Mouse (Mus musculus) forebrain, embryonic 10.5 days (tissue): ENCODE measurements around the gene Gm5426. TPM values are rescaled to one million over a fixed set of nuclear protein-coding genes. Genes with fewer than 3 reads are reported as not detected.
A peak's percentile ranks its signal among the peaks of the same experiment; 100 is the strongest.
"Not testable (repeated sequence)": the region's sequence is repeated elsewhere in the genome, so short reads cannot be mapped to it uniquely, and the experiment has no call there.

Experiments
- DNase-seq: peaks from one replicate; pipeline ENCODE4 v3.0.0-alpha.2; 2017; ENCODE audit warnings: low spot score; ENCODE audit errors: extremely low spot score
- H3K27ac ChIP-seq: fragments of 300-500 bp; sonication (generic); 2 replicates; pipeline ENCODE4 v1.5.1; 2016; ENCODE audit warnings: mild to moderate bottlenecking
- H3K27me3 ChIP-seq: fragments of 300-500 bp; sonication (generic); 2 replicates; pipeline ENCODE4 v1.6.1; 2016; ENCODE audit warnings: mild to moderate bottlenecking; ENCODE audit not compliant: poor library complexity, severe bottlenecking
- H3K36me3 ChIP-seq: fragments of 300-500 bp; sonication (generic); replicated peaks from 2 replicates; pipeline ENCODE4 v1.6.1; 2016; ENCODE audit warnings: mild to moderate bottlenecking, moderate library complexity
- H3K4me1 ChIP-seq: fragments of 300-500 bp; sonication (generic); 2 replicates; pipeline ENCODE4 v1.6.1; 2016
- H3K4me3 ChIP-seq: fragments of 300-500 bp; sonication (generic); 2 replicates; pipeline ENCODE4 v1.5.1; 2016; ENCODE audit warnings: mild to moderate bottlenecking, moderate library complexity
- H3K9me3 ChIP-seq: fragments of 300-500 bp; sonication (generic); 2 replicates; pipeline ENCODE4 v1.6.1; 2016; ENCODE audit warnings: mild to moderate bottlenecking, moderate library complexity
- WGBS: fragments of 180-500 bp; shearing (Covaris S2); methylation state at CpG from one replicate; pipeline ENCODE4 v1.1.7; 2016; 5-methylcytosine and 5-hydroxymethylcytosine counted together
- polyA plus RNA-seq: library from polyadenylated mRNA; unstranded; fragments of >200 nt; fragmentation: Nextera tagmentation; extraction: Ambion mirVana; gene quantifications from 2 replicates; pipeline ENCODE4 v1.2.1, GENCODE M21; 2016

Gene Gm5426
- polyA plus RNA-seq, 1 experiment from 2014 or later = not detected

DNA sequence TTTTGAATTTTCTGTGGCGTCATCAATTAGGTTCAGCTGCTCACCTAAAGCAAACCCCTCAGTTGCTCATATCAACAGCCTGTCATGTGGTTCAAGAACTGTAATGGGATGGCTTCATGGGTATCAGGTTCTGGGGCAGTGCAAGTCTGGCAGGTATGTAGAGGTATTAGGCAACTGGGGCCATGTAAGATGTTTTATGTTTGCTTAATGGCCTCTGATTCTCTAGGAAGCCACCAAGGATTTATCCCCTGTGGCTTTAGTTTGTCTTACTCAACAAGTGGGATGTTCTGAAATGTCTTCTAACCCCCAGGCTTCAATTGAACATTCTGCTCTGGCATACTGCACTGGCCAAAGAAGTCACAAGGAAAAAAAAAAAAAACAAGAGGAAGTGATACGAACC lies 15.6 kb upstream of the Gm5426 start:
- no peaks in the 10 kb centered on the region for H3K4me1 ChIP-seq
- no peak for DNase-seq
- no peaks in the 10 kb centered on the region for H3K36me3 ChIP-seq
- H3K4me3 ChIP-seq = no peak overlapping the region
- WGBS = 95% methylated on average over 2 of the region's 2 CpGs
- H3K27me3 ChIP-seq = no peaks in the 10 kb centered on the region
- H3K9me3 ChIP-seq = no peaks in the 10 kb centered on the region
- H3K27ac ChIP-seq = no peak overlapping the region

DNA sequence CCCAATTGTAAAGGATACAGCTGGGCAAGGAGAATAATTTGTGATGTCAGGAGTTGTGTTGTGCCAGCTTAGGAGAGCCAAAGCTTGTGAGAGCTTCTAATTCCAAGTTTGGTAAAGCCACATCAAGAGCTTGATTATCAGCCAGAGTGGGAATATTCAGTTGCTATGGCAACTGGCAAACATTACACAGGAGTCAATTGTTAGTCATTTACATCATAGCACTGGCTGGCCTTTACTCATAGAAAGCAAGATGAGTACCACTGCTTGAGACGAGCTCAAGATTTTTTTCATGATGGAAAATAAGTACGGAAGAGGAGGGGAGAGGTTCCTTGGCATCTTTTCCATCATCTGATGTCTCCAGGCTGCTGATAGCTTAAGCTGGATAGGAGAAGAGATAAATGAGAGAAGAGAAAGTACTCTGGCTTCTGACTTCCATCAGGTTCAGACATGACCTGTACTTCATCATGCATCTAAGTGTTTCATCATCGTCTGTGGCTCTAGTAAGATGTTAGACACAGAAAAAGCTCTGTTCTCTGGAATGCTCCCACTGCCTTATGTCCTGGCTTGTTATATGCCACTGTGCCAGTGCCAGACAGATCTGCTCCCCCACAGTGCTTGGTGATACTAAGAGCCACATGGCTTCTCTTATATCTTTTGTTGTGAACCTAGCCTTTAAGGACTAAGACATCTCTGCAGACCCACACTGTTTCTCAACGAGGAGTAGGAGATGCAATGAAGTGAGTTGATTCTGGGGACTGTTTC lies 15.0 kb upstream of the Gm5426 start:
- no peaks in the 10 kb centered on the region for H3K4me1 ChIP-seq
- H3K36me3 ChIP-seq = no peaks in the 10 kb centered on the region
- no peak overlapping the region for H3K4me3 ChIP-seq
- H3K27me3 ChIP-seq = no peaks in the 10 kb centered on the region
- H3K27ac ChIP-seq = no peak overlapping the region
- WGBS = 88% methylated on average over 4 of the region's 4 CpGs
- no peaks in the 10 kb centered on the region for H3K9me3 ChIP-seq
- DNase-seq = no peak

DNA sequence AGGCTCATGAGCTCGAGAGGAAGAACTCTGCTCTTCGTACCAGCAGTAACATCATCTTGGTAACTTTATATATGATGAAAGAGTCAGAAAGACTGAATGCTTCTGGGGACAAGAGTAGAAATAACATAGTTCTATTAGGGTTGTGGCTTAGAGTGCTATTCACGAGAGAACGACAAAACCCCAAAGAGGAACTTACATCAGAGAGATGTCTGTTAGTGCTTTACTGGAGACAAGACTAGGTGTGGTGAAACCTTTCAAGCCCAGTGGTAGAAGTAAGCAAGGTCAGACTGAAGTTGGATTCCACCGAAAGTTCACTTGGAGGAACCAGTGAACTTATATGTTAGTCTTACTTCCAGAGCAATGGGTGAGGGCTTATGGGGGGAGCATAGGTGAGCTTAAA lies 12.5 kb upstream of the Gm5426 start:
- no peaks in the 10 kb centered on the region for H3K36me3 ChIP-seq
- 95% methylated on average over 5 of the region's 5 CpGs for WGBS

GRCm38 (mm10) chr10:96124290-96124689 lies 12.1 kb upstream of the Gm5426 start:
- no peak overlapping the region for H3K27ac ChIP-seq
- no peak overlapping the region for H3K4me3 ChIP-seq
- no peaks in the 10 kb centered on the region for H3K36me3 ChIP-seq
- no peak for DNase-seq
- no peaks in the 10 kb centered on the region for H3K9me3 ChIP-seq
- no peaks in the 10 kb centered on the region for H3K4me1 ChIP-seq
- 83% methylated on average over 1 of the region's 1 CpGs for WGBS
- no peaks in the 10 kb centered on the region for H3K27me3 ChIP-seq

More for the DNA sequence above, 12.5 kb upstream of the Gm5426 start:
- no peak overlapping the region for H3K4me3 ChIP-seq
- no peak overlapping the region for H3K27ac ChIP-seq
- H3K4me1 ChIP-seq = no peaks in the 10 kb centered on the region
- H3K9me3 ChIP-seq = no peaks in the 10 kb centered on the region
- no peak for DNase-seq
- no peaks in the 10 kb centered on the region for H3K27me3 ChIP-seq

- no peaks in the 10 kb centered on the region for H3K9me3 ChIP-seq
- DNase-seq = no peak
- H3K27ac ChIP-seq = no peak overlapping the region
- H3K4me1 ChIP-seq = no peaks in the 10 kb centered on the region
- no peaks in the 10 kb centered on the region for H3K27me3 ChIP-seq
- WGBS = 82% methylated on average over 9 of the region's 9 CpGs
- no peaks in the 10 kb centered on the region for H3K36me3 ChIP-seq
- H3K4me3 ChIP-seq = no peak overlapping the region
These were observed 10.5 kb upstream of the Gm5426 start for GRCm38 (mm10) chr10:96125771-96126454.

DNA sequence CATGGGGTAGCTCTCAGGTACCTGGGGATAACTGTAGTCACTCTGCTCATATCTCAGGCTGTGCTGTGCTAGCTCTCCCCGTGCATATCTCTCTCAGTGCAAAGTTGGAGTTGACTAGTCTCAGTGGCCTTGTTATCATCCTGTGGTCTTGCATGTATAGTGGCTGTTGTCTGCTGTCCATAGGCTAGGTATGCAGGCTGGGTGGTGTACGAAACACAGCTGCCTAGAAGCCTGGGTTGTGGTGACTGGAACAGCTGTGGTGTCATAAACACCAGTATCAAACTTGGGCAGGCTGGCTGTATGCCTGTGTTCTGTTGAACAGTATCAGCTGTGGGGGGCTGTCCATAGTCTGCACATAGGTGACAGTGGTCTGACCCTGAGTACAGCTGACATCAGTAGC lies 7.2 kb upstream of the Gm5426 start:
- no peaks in the 10 kb centered on the region for H3K36me3 ChIP-seq
- DNase-seq = no peak
- H3K27ac ChIP-seq = no peak overlapping the region
- 94% methylated on average over 2 of the region's 2 CpGs for WGBS
- no peaks in the 10 kb centered on the region for H3K9me3 ChIP-seq
- H3K4me3 ChIP-seq = no peak overlapping the region
- no peaks in the 10 kb centered on the region for H3K27me3 ChIP-seq
- 0 out of 2 replicates have a peak, but pooled peaks cover 5% of the 10 kb centered on the region for H3K4me1 ChIP-seq

- DNase-seq = no peak
- Histone ChIP-seq H3K27ac (no peak overlapping the region), H3K9me3 (no peaks in the 10 kb centered on the region), H3K27me3 (no peaks in the 10 kb centered on the region), H3K4me1 (0 out of 2 replicates have a peak, but pooled peaks cover 5% of the 10 kb centered on the region), H3K36me3 (no peaks in the 10 kb centered on the region), H3K4me3 (no peak overlapping the region)
- 82% methylated on average over 3 of the region's 3 CpGs for WGBS
These were observed 6.0 kb upstream of the Gm5426 start for GRCm38 (mm10) chr10:96130406-96130805.

GRCm38 (mm10) chr10:96131112-96131511 lies 5.3 kb upstream of the Gm5426 start:
- Histone ChIP-seq H3K4me1 (0 out of 2 replicates have a peak, but pooled peaks cover 5% of the 10 kb centered on the region), H3K4me3 (no peak overlapping the region), H3K9me3 (no peaks in the 10 kb centered on the region), H3K36me3 (no peaks in the 10 kb centered on the region), H3K27me3 (no peaks in the 10 kb centered on the region), H3K27ac (no peak overlapping the region)
- WGBS = 93% methylated on average over 6 of the region's 6 CpGs
- no peak for DNase-seq

GRCm38 (mm10) chr10:96132161-96132560 lies 4.2 kb upstream of the Gm5426 start:
- H3K36me3 ChIP-seq = no peaks in the 10 kb centered on the region
- H3K4me1 ChIP-seq = 0 out of 2 replicates have a peak, but pooled peaks cover 5% of the 10 kb centered on the region
- no peaks in the 10 kb centered on the region for H3K27me3 ChIP-seq
- H3K4me3 ChIP-seq = no peak overlapping the region
- no peaks in the 10 kb centered on the region for H3K9me3 ChIP-seq
- DNase-seq = peak; percentile 26
- no peak overlapping the region for H3K27ac ChIP-seq
- WGBS = 33% methylated on average over 6 of the region's 6 CpGs

GRCm38 (mm10) chr10:96138585-96138984 lies 2.2 kb downstream of the Gm5426 start:
- 96% methylated on average over 5 of the region's 5 CpGs for WGBS
- no peak for DNase-seq
- Histone ChIP-seq H3K27me3 (no peaks in the 10 kb centered on the region), H3K9me3 (no peaks in the 10 kb centered on the region), H3K4me3 (no peak overlapping the region), H3K27ac (no peak overlapping the region), H3K36me3 (no peaks in the 10 kb centered on the region), H3K4me1 (no peaks in the 10 kb centered on the region)

- DNase-seq, H3K9me3 ChIP-seq, H3K4me3 ChIP-seq, H3K36me3 ChIP-seq, H3K27ac ChIP-seq, H3K4me1 ChIP-seq, H3K27me3 ChIP-seq: not testable (repeated sequence)
- 96% methylated on average over 4 of the region's 4 CpGs for WGBS
These were observed 2.9 kb downstream of the Gm5426 start for GRCm38 (mm10) chr10:96139274-96139673.

DNA sequence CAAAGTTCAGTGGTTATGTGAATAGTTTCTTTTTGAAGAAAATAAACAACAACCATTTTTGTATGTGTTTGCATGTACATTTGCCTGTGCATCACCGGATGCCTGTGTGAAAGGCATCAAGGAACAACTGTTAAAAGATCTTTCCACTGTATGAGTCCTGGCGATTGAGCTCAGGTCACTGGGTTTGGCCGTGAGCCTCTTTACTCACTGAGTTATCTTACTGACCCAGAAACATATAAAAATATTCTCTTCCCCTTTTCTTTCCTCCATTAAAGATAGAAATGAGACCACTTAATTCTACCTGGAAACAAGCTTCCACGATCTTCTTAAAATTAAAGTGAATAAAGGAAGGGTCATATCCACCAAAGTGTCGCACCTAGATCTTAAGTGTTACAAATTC lies 10.2 kb downstream of the Gm5426 start:
- Histone ChIP-seq H3K27ac (no peak overlapping the region), H3K27me3 (no peaks in the 10 kb centered on the region), H3K4me1 (0 out of 2 replicates have a peak, but pooled peaks cover 4% of the 10 kb centered on the region), H3K9me3 (no peaks in the 10 kb centered on the region), H3K36me3 (no peaks in the 10 kb centered on the region), H3K4me3 (no peak overlapping the region)
- WGBS = 93% methylated on average over 5 of the region's 5 CpGs
- no peak for DNase-seq

DNA sequence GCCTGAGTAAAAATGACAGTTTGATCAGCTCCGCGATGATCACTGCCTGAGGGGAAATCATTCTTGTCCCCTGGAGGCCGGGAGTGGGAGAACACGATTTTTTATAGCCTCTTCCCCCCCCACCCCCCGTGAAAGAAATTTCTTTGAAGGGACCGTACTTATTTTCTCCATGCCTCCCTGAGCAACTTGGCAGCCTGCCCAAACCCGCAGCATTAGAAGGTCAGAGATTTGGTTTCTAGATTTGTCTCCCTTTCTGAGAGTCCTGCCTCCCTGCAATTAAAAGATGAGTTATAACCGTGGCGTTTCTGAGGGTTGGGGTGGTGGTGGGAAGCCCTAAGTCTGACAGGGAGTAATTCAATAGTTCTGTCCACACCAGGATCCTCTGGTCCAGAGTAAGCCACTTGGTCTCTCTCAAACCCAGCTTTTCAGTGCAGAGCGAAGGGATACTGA lies 11.9 kb downstream of the Gm5426 start:
- H3K9me3 ChIP-seq = no peaks in the 10 kb centered on the region
- H3K36me3 ChIP-seq = no peaks in the 10 kb centered on the region
- 84% methylated on average over 10 of the region's 10 CpGs for WGBS
- H3K4me3 ChIP-seq = no peak overlapping the region
- DNase-seq = no peak
- no peak overlapping the region for H3K27ac ChIP-seq
- no peaks in the 10 kb centered on the region for H3K27me3 ChIP-seq
- peaks cover 9% of the 10 kb centered on the region for H3K4me1 ChIP-seq
